Mouse (Mus musculus): ENCODE data around the gene Bpifa5. TPM values are rescaled to one million over a fixed set of nuclear protein-coding genes. Genes with fewer than 3 reads are reported as not detected.

Gene Bpifa5
- not detected in 2 replicates for polyA plus RNA-seq (2012; rRNA removed)

DNA sequence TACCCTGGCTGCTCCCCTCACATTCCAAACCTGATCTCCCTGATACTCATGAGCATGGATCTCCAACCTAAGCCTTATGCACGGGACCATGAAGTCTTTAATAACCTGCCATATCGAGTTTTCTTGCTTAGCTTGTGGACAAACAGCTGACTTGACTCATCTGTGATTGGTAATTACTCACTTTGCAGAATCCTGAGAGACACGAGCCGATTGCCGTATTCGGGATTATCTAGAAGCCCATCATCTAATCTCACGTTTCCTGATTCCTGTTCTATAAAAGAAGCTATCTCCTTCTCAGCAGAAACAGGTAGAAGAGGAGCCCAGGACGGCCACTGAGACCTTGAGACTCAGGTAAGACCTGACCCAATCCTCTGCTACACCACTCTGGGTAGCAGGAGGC, at the start of gene Bpifa5:
Bpifa5 (plus strand) TSS at position 301 of the 400 bp plus-strand sequence.

DNA sequence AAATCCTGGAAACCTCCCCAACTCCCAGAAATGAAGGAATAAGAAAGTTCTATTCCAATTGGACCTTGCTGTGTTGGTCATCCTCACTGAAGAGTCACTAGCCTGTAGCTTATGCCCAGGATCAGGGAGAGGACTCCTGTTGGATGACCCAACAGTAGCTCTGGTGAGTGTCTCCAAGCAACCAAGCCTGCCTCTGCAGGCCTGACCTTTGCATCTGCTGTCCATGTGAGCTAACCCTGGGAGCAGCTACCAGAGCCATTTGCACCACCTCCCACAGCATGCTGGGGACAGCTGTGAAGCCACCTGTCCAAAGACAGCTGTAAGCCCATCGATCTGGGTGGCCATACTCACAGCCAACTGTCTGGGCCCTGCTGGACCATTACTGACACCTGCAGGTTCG, 32.3 kb upstream of the Bpifa5 start, which contains the start of gene Bpifa3:
Bpifa3 (plus strand) TSS at position 217 of the 400 bp plus-strand sequence.

DNA sequence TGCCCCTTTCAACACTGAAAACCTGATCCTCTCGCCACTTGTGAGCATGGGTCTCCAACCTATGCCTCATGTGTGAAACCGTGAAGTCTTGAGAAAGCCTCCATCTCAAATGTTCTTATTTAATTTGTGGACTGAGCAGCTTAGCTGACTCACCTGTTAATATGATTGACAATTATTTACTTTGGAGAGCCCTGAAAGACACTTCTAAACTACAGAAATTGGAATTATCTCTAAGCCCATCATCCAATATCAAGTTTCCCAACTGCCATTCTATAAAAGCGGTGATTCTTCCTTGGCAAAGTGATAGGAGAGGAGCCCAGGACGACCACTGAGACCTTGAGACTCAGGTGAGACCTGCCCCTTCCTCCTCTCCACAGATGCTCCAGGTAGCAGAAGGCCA, 19.8 kb upstream of the Bpifa5 start, which contains the start of gene Bpifa1:
Bpifa1 (plus strand) TSS at position 301 of the 400 bp plus-strand sequence.

DNA sequence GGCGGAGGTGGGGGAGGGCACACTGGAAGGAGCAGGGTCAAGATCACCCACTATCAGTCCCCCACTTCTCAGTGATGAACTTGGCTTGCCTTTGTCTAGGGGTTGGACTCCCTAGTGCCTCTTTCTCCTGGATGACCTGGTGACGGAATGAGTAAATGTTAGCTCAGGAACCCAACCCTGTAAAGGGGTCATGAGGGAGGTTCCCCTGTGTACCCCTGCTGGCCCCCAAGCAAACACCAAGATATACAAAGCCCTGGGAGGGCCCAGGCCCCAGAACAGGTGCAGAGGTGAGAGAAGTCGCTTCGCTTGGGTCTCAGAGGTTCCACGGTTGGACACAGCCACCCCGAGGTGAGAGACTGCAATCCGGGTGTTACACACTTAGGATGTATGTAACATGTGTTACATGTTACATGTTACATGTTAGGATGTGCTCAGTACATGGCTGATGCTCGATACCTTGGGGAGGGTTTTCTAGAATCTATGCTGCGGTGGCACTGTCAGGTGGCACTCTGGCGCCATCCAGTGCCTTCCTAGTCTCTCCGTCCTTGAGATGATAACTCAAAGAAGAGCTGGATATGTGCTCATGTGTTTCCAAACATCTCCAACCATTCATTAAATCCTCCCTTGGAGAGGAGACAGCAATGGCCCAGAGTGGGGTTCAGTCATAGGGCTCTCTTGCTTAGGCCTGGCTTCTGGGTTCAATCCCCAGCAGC, 28.3 kb downstream of the Bpifa5 start, which contains the start of gene Bpifb1:
Bpifb1 (plus strand) TSS at position 273 of the 713 bp plus-strand sequence.

Other genes starting within 250 kb of the Bpifa5 start
- 0.06 TPM in 1 of 2 replicates, not detected in the other for gene Bpifb3, start 244.4 kb upstream of the Bpifa5 start, polyA plus RNA-seq (2012; rRNA removed)
- gene Bpifb4, start 224.4 kb upstream of the Bpifa5 start, polyA plus RNA-seq (2012; rRNA removed) = not detected in 2 replicates
- gene Bpifa6, start 187.7 kb upstream of the Bpifa5 start, polyA plus RNA-seq (2012; rRNA removed) = not detected in 2 replicates
- gene Bpifa2, start 154.3 kb upstream of the Bpifa5 start, polyA plus RNA-seq (2012; rRNA removed) = not detected in 2 replicates
- not detected in 2 replicates for gene Bpifa3, start 32.3 kb upstream of the Bpifa5 start, polyA plus RNA-seq (2012; rRNA removed)
- gene Bpifa1, start 19.7 kb upstream of the Bpifa5 start, polyA plus RNA-seq (2012; rRNA removed) = 0.25 TPM in 1 of 2 replicates, not detected in the other
- not detected in 2 replicates for gene Bpifb1, start 28.2 kb downstream of the Bpifa5 start, polyA plus RNA-seq (2012; rRNA removed)
- 0.13 TPM in 1 of 2 replicates, not detected in the other for gene Bpifb5, start 61.1 kb downstream of the Bpifa5 start, polyA plus RNA-seq (2012; rRNA removed)
- gene Bpifb9a, start 95.2 kb downstream of the Bpifa5 start, polyA plus RNA-seq (2012; rRNA removed) = not detected in 2 replicates
- gene Bpifb9b, start 144.6 kb downstream of the Bpifa5 start, polyA plus RNA-seq (2012; rRNA removed) = not detected in 2 replicates
- gene Cdk5rap1, start 210.4 kb downstream of the Bpifa5 start, polyA plus RNA-seq (2012; rRNA removed) = 7.0 and 7.4 TPM in 2 replicates
- gene Snta1, start 245.5 kb downstream of the Bpifa5 start, polyA plus RNA-seq (2012; rRNA removed) = 11.6 and 12.8 TPM in 2 replicates